Mouse (Mus musculus) embryo, embryonic 11.5 days (tissue): Measurements from ENCODE around the gene Stxbp5l.
"Not testable (repeated sequence)": the region's sequence is repeated elsewhere in the genome, so short reads cannot be mapped to it uniquely, and the experiment has no call there.

Source experiments
- DNase-seq: peaks from one replicate; pipeline ENCODE4 v3.0.0-alpha.2; 2012; ENCODE audit warnings: low read depth, low spot score

Stxbp5l gene

GRCm38 (mm10) chr16:37280206-37280605, 104.6 kb downstream of the Stxbp5l start:
- no peak for DNase-seq

GRCm38 (mm10) chr16:37273681-37274080, 111.1 kb downstream of the Stxbp5l start:
- no peak for DNase-seq

- DNase-seq = no peak
Observed at GRCm38 (mm10) chr16:37261678-37262077, 123.1 kb downstream of the Stxbp5l start.

GRCm38 (mm10) chr16:37219151-37219550, 165.6 kb downstream of the Stxbp5l start:
- DNase-seq = no peak

DNA sequence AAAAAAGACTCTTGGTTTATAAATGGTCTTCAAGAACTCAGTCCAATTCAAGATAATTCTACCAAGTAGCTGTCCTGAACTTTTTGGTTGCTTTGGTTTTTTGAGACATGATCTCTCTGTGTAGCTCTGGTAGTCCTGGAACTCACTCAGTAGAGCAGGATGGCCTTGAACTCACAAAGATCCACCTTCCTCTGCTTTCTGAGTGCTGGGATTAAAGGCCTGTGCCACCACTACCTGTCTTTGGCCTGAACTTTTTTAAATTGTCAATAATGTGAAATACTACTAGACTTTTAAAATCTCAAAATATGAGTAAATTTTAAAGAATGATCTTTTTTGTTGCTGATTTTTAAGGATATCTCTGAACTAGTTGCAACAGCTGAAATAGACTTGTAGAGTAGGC, 176.0 kb downstream of the Stxbp5l start:
- DNase-seq = no peak

DNA sequence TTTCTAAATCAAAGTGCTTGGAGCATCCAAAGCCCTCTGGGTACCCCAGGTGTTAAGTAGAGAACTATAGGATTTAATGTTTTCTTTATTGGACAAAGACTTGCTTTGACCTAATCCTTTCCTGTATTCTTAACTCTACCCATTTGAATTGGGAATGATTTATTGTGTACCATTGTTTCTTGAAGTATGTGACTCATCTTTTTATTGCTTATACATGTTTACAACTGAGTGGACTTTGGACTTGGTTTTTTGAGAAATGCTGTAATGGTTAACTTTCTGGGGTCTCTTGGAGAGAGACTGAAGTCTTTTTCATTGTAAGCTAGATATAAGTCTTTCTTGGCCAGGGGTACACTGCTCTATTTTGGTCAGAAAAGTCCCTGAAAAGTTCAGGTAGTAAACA, 190.6 kb downstream of the Stxbp5l start:
- no peak for DNase-seq

- DNase-seq = not testable (repeated sequence)
Observed at GRCm38 (mm10) chr16:37125190-37125589, 259.6 kb downstream of the Stxbp5l start.

DNA sequence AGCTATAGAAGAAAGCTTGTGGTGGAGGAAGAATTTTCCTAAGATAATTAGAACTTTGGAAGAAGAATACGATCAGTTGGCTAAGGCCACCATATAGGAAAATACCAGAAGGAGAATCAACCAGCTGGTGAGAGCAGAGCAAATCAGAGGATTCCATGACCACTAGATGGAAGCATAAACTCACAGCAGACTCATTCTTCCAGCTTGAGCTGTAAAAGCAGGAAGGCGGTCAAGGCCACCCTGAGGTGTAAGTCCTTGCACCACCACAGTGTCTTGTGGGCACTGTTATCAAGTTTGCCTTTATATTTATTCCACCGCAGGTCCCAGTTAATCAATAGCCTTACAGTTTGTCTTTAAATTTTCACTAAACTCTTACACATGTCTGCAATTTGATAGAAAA, 275.5 kb downstream of the Stxbp5l start:
- DNase-seq = peak; percentile 48

DNA sequence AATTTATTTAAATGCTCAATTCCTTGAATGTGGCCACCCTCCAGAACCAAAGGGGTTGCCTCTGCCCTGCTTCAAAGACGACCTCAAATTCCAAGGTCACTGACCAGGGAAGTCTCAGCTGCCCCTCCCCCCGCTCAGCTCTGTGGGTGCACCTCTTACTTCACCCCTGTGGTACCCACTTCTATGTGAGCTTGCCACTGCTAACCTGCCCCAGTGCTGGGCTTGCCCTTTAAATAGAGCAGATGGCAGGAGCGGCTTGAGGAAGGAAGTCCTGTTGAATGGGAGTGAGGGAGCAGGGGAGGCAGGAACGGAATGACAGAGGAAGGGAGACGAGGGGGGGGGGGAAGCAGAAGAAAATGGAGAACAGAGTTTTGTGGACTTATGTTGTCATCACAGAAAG, 276.0 kb downstream of the Stxbp5l start:
- DNase-seq = no peak

GRCm38 (mm10) chr16:37094169-37094833, 290.5 kb downstream of the Stxbp5l start:
- DNase-seq = no peak

DNA sequence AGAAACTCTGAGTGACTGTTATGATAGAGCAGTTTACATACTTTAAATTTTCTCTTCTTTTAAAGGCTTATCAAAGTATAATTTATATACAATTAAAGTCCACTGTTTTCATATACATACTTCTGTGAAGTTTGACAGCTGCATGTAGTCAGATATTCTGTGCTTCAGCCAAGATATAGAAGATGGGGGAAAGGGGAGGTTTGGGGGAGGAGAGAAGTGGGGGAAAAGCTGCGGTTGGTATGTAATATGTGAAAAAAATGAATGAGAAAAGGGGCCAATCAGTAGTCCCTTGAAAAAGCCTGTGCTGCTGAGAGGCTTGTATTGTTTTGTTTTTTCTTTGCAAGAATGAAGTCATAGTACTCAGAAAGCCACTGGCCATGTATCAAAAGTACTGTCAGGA, 295.1 kb downstream of the Stxbp5l start:
- DNase-seq = no peak

DNA sequence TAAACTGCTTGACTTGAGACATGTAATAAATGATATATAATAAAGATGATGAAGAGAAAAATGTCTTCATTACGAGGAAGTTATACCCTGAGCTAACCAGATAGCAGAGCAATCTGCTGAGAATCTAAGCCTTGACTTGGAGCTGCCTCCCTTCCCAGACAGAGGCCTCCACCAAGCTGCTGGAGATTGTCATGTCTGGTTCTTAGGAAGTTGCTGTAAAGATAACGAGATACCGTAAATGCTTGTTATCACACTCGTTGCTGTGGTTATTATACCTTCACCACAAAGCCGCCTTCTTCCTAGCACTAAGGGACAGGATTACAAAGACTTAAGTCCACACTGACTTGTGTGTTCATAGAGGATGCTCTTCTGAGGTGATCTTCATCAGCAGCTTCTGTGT, 312.4 kb downstream of the Stxbp5l start:
- no peak for DNase-seq
